10 mouse cellular contexts compared by ENCODE assay signal in the genomic region with DNA sequence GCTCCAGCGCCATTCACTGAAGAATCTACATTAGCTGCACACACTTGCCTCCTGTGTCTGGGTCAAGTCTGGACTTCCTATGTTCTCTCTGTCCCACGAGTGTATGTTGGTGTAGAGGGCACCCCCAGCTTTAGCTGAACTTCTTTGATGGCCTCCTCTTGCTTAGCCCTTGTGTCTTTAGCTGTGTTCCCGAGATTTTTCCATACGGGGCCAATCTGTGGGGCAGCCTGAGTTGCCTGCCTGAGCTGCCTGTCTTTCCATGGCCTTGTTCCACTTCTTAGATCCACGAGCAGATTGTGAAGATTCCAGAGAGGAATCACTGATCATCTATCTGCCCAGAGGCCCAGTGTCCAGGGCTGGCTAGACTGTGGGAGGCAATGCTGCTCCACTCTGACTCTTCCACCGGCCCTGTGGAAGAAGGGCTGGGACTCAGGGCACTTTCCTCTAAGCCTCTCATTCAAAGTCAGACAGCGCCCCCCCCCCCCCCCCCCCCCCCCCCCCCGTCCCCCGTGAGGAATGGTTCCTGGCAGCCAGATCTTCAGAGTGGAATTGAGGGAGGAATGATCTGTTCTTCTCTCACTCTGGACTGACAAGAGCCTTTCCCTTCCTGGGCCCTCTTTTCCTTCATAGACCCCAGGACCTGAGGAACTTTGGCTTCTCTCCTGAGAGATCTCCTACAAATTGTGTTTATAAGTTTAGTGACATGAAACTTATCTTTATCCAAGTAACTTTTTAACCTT. TPM values are rescaled to one million over a fixed set of nuclear protein-coding genes. Genes with fewer than 3 reads are reported as not detected.
DNase-seq lines count a peak whose midpoint lies in the region; ATAC-seq lines count a peak whose summit lies in the region.
"Had no signal": no experiment of that assay in that cellular context is flagged by ENCODE, and none has a peak within 500 bp of the region (broad histone marks: within the 10 kb centered on the region; RNA-seq: fewer than 3 reads in every experiment).

No protein-coding gene starts in this region.

- WGBS in heart, embryonic 11.5 days (ENCODE audit: insufficient replicate concordance): 46% methylated on average over 6 of the region's 9 CpGs
- WGBS in embryonic facial prominence, embryonic 10.5 days: 47% methylated on average over 6 of the region's 9 CpGs
- WGBS in intestine, embryonic 16.5 days: 29% methylated on average over 6 of the region's 9 CpGs
- WGBS in midbrain, embryonic 16.5 days: 48% methylated on average over 6 of the region's 9 CpGs

- peak overlapping the region; percentile 71 for H3K27ac ChIP-seq in heart, embryonic 11.5 days (ENCODE audit: low read depth, low read length)
- no peak overlapping the region for H3K27ac ChIP-seq in embryonic facial prominence, embryonic 10.5 days (replicated peaks)
- peak overlapping the region; percentile 73 for H3K27ac ChIP-seq in intestine, embryonic 16.5 days (ENCODE audit: low read length)
- peak overlapping the region; percentile 53 for H3K27ac ChIP-seq in midbrain, embryonic 16.5 days (ENCODE audit: low read length)

- no peak for ATAC-seq in heart, embryonic 11.5 days (replicated peaks; ENCODE audit: insufficient number of reproducible peaks, low FRiP score, low TSS enrichment)
- 0 out of 2 replicates have a peak, but pooled peaks have one; percentile 29 for ATAC-seq in intestine, embryonic 16.5 days
- no peak for ATAC-seq in midbrain, embryonic 16.5 days
- ATAC-seq in granulocyte monocyte progenitor cell, adult 5-6 weeks (replicated peaks; ENCODE audit: poor library complexity, severe bottlenecking): no peak

- H3K4me1 ChIP-seq in heart, embryonic 11.5 days (ENCODE audit: control insufficient read depth, insufficient read depth, low read length): no peaks in the 10 kb centered on the region
- H3K4me1 ChIP-seq in embryonic facial prominence, embryonic 10.5 days: peaks cover 11% of the 10 kb centered on the region
- H3K4me1 ChIP-seq in intestine, embryonic 16.5 days (ENCODE audit: control insufficient read depth, insufficient read depth, low read length): peaks cover 19% of the 10 kb centered on the region
- H3K4me1 ChIP-seq in midbrain, embryonic 16.5 days (ENCODE audit: control insufficient read depth, insufficient read depth, low read length): no peaks in the 10 kb centered on the region

- no peak overlapping the region for H3K9ac ChIP-seq in heart, embryonic 11.5 days (ENCODE audit: low read depth, low read length)
- H3K9ac ChIP-seq in intestine, embryonic 16.5 days (ENCODE audit: low read depth, low read length): peak overlapping the region; percentile 2
- no peak overlapping the region for H3K9ac ChIP-seq in midbrain, embryonic 16.5 days (ENCODE audit: low read depth, low read length)

- no peaks in the 10 kb centered on the region for H3K9me3 ChIP-seq in heart, embryonic 11.5 days (replicated peaks; ENCODE audit: control insufficient read depth, low read length)
- no peaks in the 10 kb centered on the region for H3K9me3 ChIP-seq in embryonic facial prominence, embryonic 10.5 days
- H3K9me3 ChIP-seq in intestine, embryonic 16.5 days (ENCODE audit: control insufficient read depth, low read length): no peaks in the 10 kb centered on the region
- no peaks in the 10 kb centered on the region for H3K9me3 ChIP-seq in midbrain, embryonic 16.5 days (replicated peaks; ENCODE audit: control insufficient read depth, low read length, poor library complexity, severe bottlenecking)

- H3K36me3 ChIP-seq in heart, embryonic 11.5 days (ENCODE audit: control insufficient read depth, insufficient read depth, low read length): no peaks in the 10 kb centered on the region
- no peaks in the 10 kb centered on the region for H3K36me3 ChIP-seq in embryonic facial prominence, embryonic 10.5 days (replicated peaks)
- H3K36me3 ChIP-seq in intestine, embryonic 16.5 days (ENCODE audit: control insufficient read depth, insufficient read depth, low read length): no peaks in the 10 kb centered on the region
- H3K36me3 ChIP-seq in midbrain, embryonic 16.5 days (ENCODE audit: control insufficient read depth, insufficient read depth, low read length): no peaks in the 10 kb centered on the region

- no peak overlapping the region for H3K4me2 ChIP-seq in heart, embryonic 11.5 days
- no peak overlapping the region for H3K4me2 ChIP-seq in intestine, embryonic 16.5 days (ENCODE audit: low read depth, low read length)
- no peak overlapping the region for H3K4me2 ChIP-seq in midbrain, embryonic 16.5 days (ENCODE audit: low read length)

- no peak overlapping the region for H3K4me3 ChIP-seq in heart, embryonic 11.5 days (ENCODE audit: low read depth, low read length)
- peak overlapping the region; percentile 25; the same call in 1 of the 2 replicates for H3K4me3 ChIP-seq in embryonic facial prominence, embryonic 10.5 days
- no peak overlapping the region for H3K4me3 ChIP-seq in intestine, embryonic 16.5 days (ENCODE audit: low read length)
- H3K4me3 ChIP-seq in midbrain, embryonic 16.5 days (ENCODE audit: low read depth, low read length): no peak overlapping the region

- no peaks in the 10 kb centered on the region for H3K27me3 ChIP-seq in heart, embryonic 11.5 days (ENCODE audit: control insufficient read depth, insufficient read depth, low read length)
- H3K27me3 ChIP-seq in embryonic facial prominence, embryonic 10.5 days (replicated peaks; ENCODE audit: low read depth, poor library complexity, severe bottlenecking): no peaks in the 10 kb centered on the region
- H3K27me3 ChIP-seq in intestine, embryonic 16.5 days (replicated peaks; ENCODE audit: control insufficient read depth, insufficient read depth, low read length): no peaks in the 10 kb centered on the region
- H3K27me3 ChIP-seq in midbrain, embryonic 16.5 days (ENCODE audit: control insufficient read depth, insufficient read depth, low read depth, low read length): no peaks in the 10 kb centered on the region

- no peak for DNase-seq in heart, postnatal 4 days
- DNase-seq in embryonic facial prominence, embryonic 10.5 days (ENCODE audit: low spot score): no peak
- no peak for DNase-seq in spleen, adult 18-20 months
- no peak for DNase-seq in testis, postnatal 10 days (ENCODE audit: low spot score)

RNA-seq across cellular contexts. Expression of gene Gm17387, which starts 12.1 kb away (rescaled TPM):
- not detected in 2 replicates for polyA plus RNA-seq in heart, embryonic 11.5 days (2014; fragmentation: Nextera tagmentation; extraction: Ambion mirVana)
- not detected for total RNA-seq in heart, postnatal 4 days (2021)
- polyA plus RNA-seq in embryonic facial prominence, embryonic 10.5 days (2016; fragmentation: Nextera tagmentation; extraction: Ambion mirVana): not detected in 2 replicates
- not detected in 2 replicates for polyA plus RNA-seq in intestine, embryonic 16.5 days (2015; fragmentation: Nextera tagmentation; extraction: Ambion mirVana)
- not detected in 2 replicates for polyA plus RNA-seq in midbrain, embryonic 16.5 days (2015; fragmentation: Nextera tagmentation; extraction: Ambion mirVana)
- total RNA-seq in granulocyte monocyte progenitor cell, adult 5-6 weeks (2014; fragmentation: Nextera tagmentation): not detected in 2 replicates
- total RNA-seq in granulocyte monocyte progenitor cell, adult 5-6 weeks (2017): not detected in 2 replicates
- total RNA-seq: left cerebral cortex, postnatal 4 days had no signal
- polyA plus RNA-seq: spleen, adult 2 months had no signal

RNA-seq across cellular contexts. Expression of gene B4galnt4, which starts 19.9 kb away (rescaled TPM):
- 1.4 and 2.6 TPM in 2 replicates for polyA plus RNA-seq in heart, embryonic 11.5 days (2014; fragmentation: Nextera tagmentation; extraction: Ambion mirVana)
- total RNA-seq in heart, postnatal 4 days (2021): under 1 TPM; 0.26 to 0.54 TPM
- 26.5 and 27.7 TPM in 2 replicates for polyA plus RNA-seq in embryonic facial prominence, embryonic 10.5 days (2016; fragmentation: Nextera tagmentation; extraction: Ambion mirVana)
- 7.2 and 7.3 TPM in 2 replicates for polyA plus RNA-seq in intestine, embryonic 16.5 days (2015; fragmentation: Nextera tagmentation; extraction: Ambion mirVana)
- polyA plus RNA-seq in midbrain, embryonic 16.5 days (2015; fragmentation: Nextera tagmentation; extraction: Ambion mirVana): 59.5 and 65.7 TPM in 2 replicates
- total RNA-seq in granulocyte monocyte progenitor cell, adult 5-6 weeks (2014; fragmentation: Nextera tagmentation): 0.60 and 3.6 TPM in 2 replicates
- total RNA-seq in granulocyte monocyte progenitor cell, adult 5-6 weeks (2017): 0.26 TPM in 1 of 2 replicates, not detected in the other

RNA-seq across cellular contexts. Expression of gene Ifitm6, which starts 23.3 kb away (rescaled TPM):
- polyA plus RNA-seq in heart, embryonic 11.5 days (2014; fragmentation: Nextera tagmentation; extraction: Ambion mirVana): 0.26 TPM in 1 of 2 replicates, not detected in the other
- under 1 TPM in 1 of 2 experiments, not detected in 1; 0.56 TPM for total RNA-seq in heart, postnatal 4 days (2021)
- not detected in 2 replicates for polyA plus RNA-seq in embryonic facial prominence, embryonic 10.5 days (2016; fragmentation: Nextera tagmentation; extraction: Ambion mirVana)
- 1.9 and 2.0 TPM in 2 replicates for polyA plus RNA-seq in intestine, embryonic 16.5 days (2015; fragmentation: Nextera tagmentation; extraction: Ambion mirVana)
- 0.69 and 0.91 TPM in 2 replicates for polyA plus RNA-seq in midbrain, embryonic 16.5 days (2015; fragmentation: Nextera tagmentation; extraction: Ambion mirVana)
- 17.9 and 48.1 TPM in 2 replicates for total RNA-seq in granulocyte monocyte progenitor cell, adult 5-6 weeks (2014; fragmentation: Nextera tagmentation)
- total RNA-seq in granulocyte monocyte progenitor cell, adult 5-6 weeks (2017): 22.5 and 42.5 TPM in 2 replicates
- total RNA-seq: left cerebral cortex, postnatal 4 days had no signal

RNA-seq across cellular contexts. Expression of gene Ifitm3, which starts 30.5 kb away (rescaled TPM):
- 32.5 and 36.2 TPM in 2 replicates for polyA plus RNA-seq in heart, embryonic 11.5 days (2014; fragmentation: Nextera tagmentation; extraction: Ambion mirVana)
- total RNA-seq in heart, postnatal 4 days (2021): 10 to 100 TPM; 79.3 to 83.8 TPM
- polyA plus RNA-seq in embryonic facial prominence, embryonic 10.5 days (2016; fragmentation: Nextera tagmentation; extraction: Ambion mirVana): 42.6 and 44.7 TPM in 2 replicates
- 255 and 269 TPM in 2 replicates for polyA plus RNA-seq in intestine, embryonic 16.5 days (2015; fragmentation: Nextera tagmentation; extraction: Ambion mirVana)
- 28.2 and 37.3 TPM in 2 replicates for polyA plus RNA-seq in midbrain, embryonic 16.5 days (2015; fragmentation: Nextera tagmentation; extraction: Ambion mirVana)
- 146 and 224 TPM in 2 replicates for total RNA-seq in granulocyte monocyte progenitor cell, adult 5-6 weeks (2014; fragmentation: Nextera tagmentation)
- total RNA-seq in granulocyte monocyte progenitor cell, adult 5-6 weeks (2017): 55.6 and 69.2 TPM in 2 replicates

RNA-seq across cellular contexts. Expression of gene Pkp3, which starts 37.0 kb away (rescaled TPM):
- 0.67 and 0.68 TPM in 2 replicates for polyA plus RNA-seq in heart, embryonic 11.5 days (2014; fragmentation: Nextera tagmentation; extraction: Ambion mirVana)
- under 1 TPM in 1 of 2 experiments, not detected in 1; 0.23 TPM for total RNA-seq in heart, postnatal 4 days (2021)
- 9.4 and 9.6 TPM in 2 replicates for polyA plus RNA-seq in embryonic facial prominence, embryonic 10.5 days (2016; fragmentation: Nextera tagmentation; extraction: Ambion mirVana)
- 31.3 and 32.4 TPM in 2 replicates for polyA plus RNA-seq in intestine, embryonic 16.5 days (2015; fragmentation: Nextera tagmentation; extraction: Ambion mirVana)
- polyA plus RNA-seq in midbrain, embryonic 16.5 days (2015; fragmentation: Nextera tagmentation; extraction: Ambion mirVana): 0.06 TPM in 1 of 2 replicates, not detected in the other
- total RNA-seq in granulocyte monocyte progenitor cell, adult 5-6 weeks (2014; fragmentation: Nextera tagmentation): 1.4 and 2.2 TPM in 2 replicates
- 0.52 and 2.7 TPM in 2 replicates for total RNA-seq in granulocyte monocyte progenitor cell, adult 5-6 weeks (2017)
- total RNA-seq: left cerebral cortex, postnatal 4 days had no signal
